Mouse (Mus musculus): ENCODE measurements around the gene Ptprm. TPM values are rescaled to one million over a fixed set of nuclear protein-coding genes. Genes with fewer than 3 reads are reported as not detected.

Gene Ptprm
- total RNA-seq, 2 experiments from 2014 or later, result 42.0 to 44.5 TPM

GRCm38 (mm10) chr17:67006740-67007385, 347.4 kb downstream of the Ptprm start:
- DNase-seq (ENCODE audit: low spot score in 2 of 2), result peak; percentile 11 to 50

DNA sequence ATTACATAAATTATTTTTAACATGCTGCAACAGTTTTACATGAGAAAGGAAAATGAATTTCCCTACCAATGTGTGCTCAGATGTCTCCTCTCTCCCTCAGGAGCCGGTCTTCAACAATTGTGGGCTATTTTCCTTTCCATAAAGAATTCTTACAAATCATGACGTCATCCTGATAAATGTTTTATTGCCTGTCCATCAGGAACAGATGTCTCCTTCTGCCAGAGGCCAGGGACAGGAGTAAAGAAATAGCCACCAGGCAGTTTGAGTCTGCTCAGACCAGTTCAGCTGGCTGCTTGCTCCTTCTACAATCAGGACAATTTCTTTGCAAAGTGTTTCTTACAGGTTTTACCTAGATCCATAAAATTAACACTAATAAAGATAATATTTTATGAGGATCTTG, 357.4 kb downstream of the Ptprm start:
- DNase-seq (ENCODE audit: low spot score in 2 of 2), result no peak

DNA sequence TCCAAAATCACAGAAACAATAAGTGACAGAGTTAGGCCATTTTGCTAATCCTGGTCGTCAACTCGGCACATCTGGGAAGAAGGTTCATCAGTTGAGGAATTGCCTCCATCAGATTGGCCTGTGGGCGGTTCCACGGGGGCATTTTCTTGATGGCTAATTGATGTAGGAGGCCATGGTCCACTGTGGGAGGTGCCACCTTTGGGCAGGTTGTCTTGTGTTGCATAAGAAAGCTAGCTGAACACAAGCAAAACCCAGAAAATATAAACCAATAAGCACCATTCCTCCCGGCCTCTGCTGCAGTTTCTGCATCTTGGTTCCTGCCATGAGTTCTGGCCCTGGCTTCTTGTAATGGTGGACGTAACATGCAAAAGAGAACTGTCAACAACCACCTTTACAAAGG, 358.2 kb downstream of the Ptprm start:
- no peak for DNase-seq (ENCODE audit: low spot score in 2 of 2)

DNA sequence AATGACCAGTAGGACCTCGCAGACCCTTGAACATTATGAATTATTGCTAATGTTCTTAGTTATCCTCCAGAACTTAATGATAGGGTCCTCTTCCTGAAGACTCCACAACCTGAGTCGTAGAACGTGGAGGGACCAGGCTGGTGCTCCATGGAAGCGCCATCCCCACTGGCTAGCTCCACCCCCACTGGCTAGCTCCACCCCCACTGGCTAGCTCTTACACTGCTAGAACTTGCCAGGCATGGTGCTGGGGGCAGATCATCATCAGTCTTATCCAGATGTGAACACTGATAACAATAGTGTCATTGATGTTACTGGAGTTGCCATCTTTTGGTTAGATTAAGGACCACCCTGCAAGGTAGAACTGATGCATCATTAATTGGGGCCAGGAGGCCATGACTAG, 362.4 kb downstream of the Ptprm start:
- no peak for DNase-seq (ENCODE audit: low spot score in 2 of 2)

DNA sequence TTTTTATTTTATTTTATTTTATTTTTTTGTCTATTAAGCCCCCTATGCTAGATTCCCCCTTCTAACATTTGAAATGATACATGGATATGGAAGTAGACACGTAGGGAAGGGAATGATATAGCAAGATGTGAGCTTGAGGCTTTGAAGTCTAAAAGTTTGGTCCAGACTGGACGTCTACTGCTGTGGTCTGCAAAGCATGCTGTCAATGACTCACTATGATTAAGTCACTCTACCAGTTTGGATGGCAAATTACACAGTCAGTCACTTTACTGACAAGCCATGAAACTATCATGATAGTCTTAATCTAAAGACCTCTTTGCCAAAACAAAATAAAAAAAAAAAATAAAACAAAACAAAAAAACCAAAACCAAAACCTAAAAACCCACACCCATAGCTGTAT, 363.5 kb downstream of the Ptprm start:
- DNase-seq (ENCODE audit: low spot score in 2 of 2), result no peak

- no peak for DNase-seq (ENCODE audit: low spot score in 2 of 2)
Measured at GRCm38 (mm10) chr17:66988014-66988413, 366.2 kb downstream of the Ptprm start.

DNA sequence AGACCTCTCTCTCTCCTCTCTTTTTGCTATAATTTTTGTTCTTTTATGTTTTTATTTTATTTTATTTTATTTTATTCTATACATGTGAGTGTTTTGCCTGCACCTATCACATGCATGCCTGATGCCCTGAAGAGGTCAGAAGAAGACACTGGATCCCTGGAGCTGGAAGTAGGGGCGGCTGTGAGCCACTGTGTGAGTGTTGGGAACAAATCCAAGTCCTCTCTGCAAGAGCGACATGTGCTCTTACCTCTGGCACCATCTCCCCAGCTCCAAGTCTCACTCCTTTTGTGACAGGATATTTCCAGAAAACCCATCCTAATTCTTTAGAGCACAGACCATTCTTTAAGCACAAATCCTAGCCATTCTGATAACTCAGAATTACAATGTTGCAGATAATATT, 372.6 kb downstream of the Ptprm start:
- no peak for DNase-seq (ENCODE audit: low spot score in 2 of 2)

DNA sequence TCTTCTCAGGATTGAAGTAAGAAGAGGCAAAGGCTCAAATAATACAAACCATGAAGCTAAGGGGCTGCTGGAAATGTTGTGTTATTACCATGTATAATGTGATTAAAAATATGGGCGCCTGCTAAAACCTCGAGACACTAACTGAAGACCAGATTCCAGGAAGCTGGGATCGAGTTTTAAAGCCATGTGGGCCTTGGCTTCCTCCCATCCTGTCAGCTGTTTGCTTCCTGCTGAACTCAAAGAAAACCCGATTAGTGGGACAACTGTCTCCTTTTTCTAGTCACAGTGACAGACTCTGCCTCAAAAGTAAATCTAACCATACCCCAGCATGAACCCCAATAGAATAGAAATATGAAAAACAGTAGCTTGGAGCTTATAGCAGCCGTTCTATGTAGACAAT, 374.3 kb downstream of the Ptprm start:
- no peak for DNase-seq (ENCODE audit: low spot score in 2 of 2)

DNA sequence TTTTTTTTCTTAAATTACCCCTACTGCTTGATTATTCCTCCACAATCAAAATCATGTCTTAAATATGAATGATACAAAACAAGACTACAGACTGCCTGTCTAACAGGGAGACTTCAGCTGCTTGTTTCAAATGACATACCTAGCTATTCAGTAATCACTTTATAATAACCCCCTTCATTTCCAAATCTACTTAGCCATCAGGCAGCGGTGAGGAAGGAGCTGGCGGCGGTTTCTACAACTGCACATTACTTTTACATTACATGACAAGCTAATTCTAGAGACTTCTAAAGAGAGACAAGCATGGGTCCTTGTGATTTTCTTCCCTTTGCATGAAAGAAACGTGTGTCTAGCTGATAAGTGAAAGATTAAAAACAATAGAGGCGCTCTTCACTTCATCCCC, 377.8 kb downstream of the Ptprm start:
- no peak for DNase-seq (ENCODE audit: low spot score in 2 of 2)

GRCm38 (mm10) chr17:66972976-66973375, 381.3 kb downstream of the Ptprm start:
- no peak for DNase-seq (ENCODE audit: low spot score in 2 of 2)

GRCm38 (mm10) chr17:66960986-66961385, 393.3 kb downstream of the Ptprm start:
- no peak for DNase-seq (ENCODE audit: low spot score in 2 of 2)

DNA sequence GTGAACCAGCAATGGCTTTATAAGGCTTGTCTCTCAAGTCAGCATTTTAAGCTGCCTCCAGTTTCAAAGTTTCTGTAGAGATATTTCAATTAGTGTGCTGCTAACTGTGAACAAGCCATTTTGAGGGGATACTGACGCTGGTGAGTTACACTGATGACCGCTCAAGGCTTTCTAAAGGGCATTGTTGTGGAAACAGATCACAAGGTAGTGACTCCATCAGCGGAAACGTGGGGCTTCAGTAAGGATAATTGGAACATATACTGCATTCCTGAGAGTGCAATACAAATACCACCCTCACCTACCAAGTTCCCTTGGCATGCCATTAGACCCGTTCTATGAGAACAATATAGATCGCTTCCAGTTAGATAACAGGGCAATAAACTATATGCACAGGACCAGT, 393.7 kb downstream of the Ptprm start:
- DNase-seq (ENCODE audit: low spot score in 2 of 2), result no peak

- DNase-seq (ENCODE audit: low spot score in 2 of 2), result no peak
Measured at GRCm38 (mm10) chr17:66959815-66960214, 394.4 kb downstream of the Ptprm start.

DNA sequence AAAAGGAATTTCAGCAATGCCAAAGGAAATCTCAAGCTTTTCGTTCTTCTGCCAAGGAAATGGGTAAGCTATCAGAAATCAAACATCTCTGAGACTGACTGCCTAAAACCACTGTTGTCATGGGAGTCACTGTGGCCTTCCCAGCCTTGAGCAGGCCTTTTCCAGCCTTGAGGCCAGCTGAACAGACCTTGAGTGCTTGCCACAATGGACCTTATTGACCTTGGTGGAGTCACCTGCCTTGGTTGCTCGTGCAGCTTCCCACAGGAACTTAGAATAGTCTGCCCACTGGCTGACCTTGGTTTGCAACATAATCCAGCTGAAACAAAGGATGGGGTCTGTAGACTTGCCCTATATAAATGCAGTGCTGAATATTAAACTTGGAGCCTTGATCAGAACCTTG, 395.5 kb downstream of the Ptprm start:
- no peak for DNase-seq (ENCODE audit: low spot score in 2 of 2)

GRCm38 (mm10) chr17:66944498-66944897, 409.8 kb downstream of the Ptprm start:
- no peak for DNase-seq (ENCODE audit: low spot score in 2 of 2)

DNA sequence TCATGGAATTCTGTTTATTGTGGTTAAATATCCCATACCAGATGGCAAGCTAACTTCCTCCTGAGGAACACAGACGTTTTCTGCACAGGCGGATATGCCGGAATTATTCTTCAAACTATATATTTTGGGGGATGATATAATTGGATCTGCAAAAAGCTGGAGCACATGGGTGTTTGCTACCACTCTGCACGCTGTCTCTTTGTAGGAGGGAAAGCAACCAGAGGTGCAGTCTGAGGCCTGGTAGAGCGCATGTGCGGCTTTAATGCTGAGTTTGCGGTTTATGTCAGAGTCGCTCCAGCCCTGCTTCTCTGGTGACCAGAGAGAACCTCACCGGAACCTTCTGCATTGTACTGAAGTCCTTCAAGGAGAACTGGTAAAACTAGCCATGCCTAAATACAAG, 410.7 kb downstream of the Ptprm start:
- DNase-seq (ENCODE audit: low spot score in 2 of 2), result no peak

DNA sequence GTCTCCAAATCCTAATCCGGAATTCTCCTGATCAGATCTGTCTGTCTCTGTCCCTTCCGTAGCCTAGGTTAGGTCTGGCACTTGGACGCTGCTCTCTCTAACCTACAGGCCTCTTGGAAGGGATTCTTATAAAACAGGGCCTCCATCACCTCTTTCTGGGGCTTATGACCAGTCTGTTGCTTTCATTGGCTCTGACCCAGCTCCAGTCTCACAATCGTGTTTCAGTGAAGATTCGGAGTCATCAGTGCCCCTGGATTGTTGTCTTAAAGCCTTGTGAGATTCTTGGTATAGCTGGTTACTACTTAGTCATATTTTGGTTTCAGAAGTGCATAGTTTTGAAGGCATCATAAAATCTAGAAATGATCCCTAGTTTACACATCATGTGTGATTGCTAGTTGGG, 428.6 kb downstream of the Ptprm start:
- no peak for DNase-seq (ENCODE audit: low spot score in 2 of 2)

- no peak for DNase-seq (ENCODE audit: low spot score in 2 of 2)
Measured at GRCm38 (mm10) chr17:66914696-66915095, 439.6 kb downstream of the Ptprm start.

GRCm38 (mm10) chr17:66912533-66912932, 441.7 kb downstream of the Ptprm start:
- DNase-seq (ENCODE audit: low spot score in 2 of 2), result no peak

GRCm38 (mm10) chr17:66912120-66912519, 442.1 kb downstream of the Ptprm start:
- DNase-seq (ENCODE audit: low spot score in 2 of 2), result no peak

DNA sequence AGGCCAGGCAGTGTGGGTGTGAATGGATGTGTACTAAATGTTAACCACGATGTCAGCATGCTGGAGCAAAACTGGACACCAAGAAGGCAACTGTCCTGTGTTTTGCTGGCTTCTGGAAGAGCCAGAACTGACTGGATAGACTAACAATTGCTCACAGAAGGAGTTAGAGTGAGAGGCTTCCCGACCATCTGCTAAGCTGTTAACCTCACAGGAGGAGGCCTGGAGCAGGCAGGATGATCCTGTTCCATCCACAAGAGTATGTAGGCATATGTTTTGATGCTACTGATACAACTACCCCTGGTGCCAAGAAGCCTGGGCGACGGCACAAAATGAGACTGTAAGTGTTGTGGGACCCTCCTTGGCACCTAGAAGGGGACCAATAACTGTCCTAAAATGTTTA, 444.4 kb downstream of the Ptprm start:
- DNase-seq (ENCODE audit: low spot score in 2 of 2), result no peak

DNA sequence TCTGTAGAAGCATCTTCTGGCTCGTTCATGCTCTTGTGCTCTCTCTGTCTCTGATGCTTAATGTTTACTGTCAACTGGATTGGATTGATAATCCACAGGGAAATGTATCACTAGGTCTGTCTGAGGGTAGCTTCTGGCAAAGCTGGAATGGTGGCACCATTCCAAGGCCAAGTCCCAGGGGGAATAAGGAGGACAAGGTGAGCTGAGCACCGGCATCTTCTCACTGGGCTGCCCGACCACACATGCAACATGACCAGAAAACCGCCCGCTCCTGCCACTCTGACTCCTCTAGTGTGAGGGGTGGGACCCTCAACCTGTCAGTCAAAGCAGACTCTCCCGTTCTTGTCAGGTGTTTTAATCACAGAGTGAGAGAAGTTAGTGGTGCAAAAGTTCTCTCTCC, 445.3 kb downstream of the Ptprm start:
- DNase-seq (ENCODE audit: low spot score in 2 of 2), result no peak

DNA sequence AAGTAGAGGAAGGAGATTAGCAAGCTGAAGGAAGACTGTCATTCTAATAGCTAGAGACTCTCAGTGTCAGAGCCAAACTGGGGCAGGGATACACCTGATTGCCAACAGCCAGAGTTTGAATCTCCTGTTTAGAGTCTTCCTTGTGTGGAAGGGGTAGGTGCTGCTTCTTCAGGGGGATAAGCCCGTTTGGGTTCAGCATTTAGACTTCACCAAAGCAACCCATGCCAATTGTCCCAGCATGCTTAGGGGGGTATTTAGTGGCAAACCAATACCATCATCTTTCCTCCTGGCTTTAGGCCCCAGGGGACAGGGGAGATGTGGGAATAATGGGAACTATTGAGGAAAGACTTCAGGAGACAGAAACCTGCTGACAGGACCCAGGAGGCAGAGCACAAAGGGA, 460.1 kb downstream of the Ptprm start:
- DNase-seq (ENCODE audit: low spot score in 2 of 2), result no peak

- no peak for DNase-seq (ENCODE audit: low spot score in 2 of 2)
Measured at GRCm38 (mm10) chr17:66891916-66892315, 462.3 kb downstream of the Ptprm start.

All from adrenal gland, postnatal 4 days (tissue).